Mouse (Mus musculus) forebrain, postnatal 0 days (tissue): ENCODE data around the gene Gm21887. TPM values are rescaled to one million over a fixed set of nuclear protein-coding genes. Genes with fewer than 3 reads are reported as not detected.
A peak's percentile ranks its signal among the peaks of the same experiment; 100 is the strongest.
"Not testable (repeated sequence)": the region's sequence is repeated elsewhere in the genome, so short reads cannot be mapped to it uniquely, and the experiment has no call there.

Experiments used
- ATAC-seq: fragments of 200-750 bp; cut with Nextera tagmentation; 2 replicates; pipeline ENCODE4 v1.8.0; 2017; ENCODE audit warnings: mild to moderate bottlenecking, moderate library complexity
- DNase-seq: peaks from one replicate; pipeline ENCODE4 v3.0.0-alpha.2; 2015
- H3K27ac ChIP-seq: fragments of 300-500 bp; sonication (generic); 2 replicates; pipeline ENCODE4 v1.5.1; 2014; ENCODE audit warnings: low read depth, mild to moderate bottlenecking, antibody characterized with exemption, low read length, moderate library complexity, mixed read lengths
- H3K27me3 ChIP-seq: fragments of 300-500 bp; sonication (generic); 2 replicates; pipeline ENCODE4 v1.6.1; 2014; ENCODE audit warnings: mild to moderate bottlenecking, low read length, mixed read lengths; ENCODE audit not compliant: insufficient read depth
- H3K36me3 ChIP-seq: fragments of 300-500 bp; sonication (generic); 2 replicates; pipeline ENCODE4 v1.6.1; 2014; ENCODE audit warnings: mild to moderate bottlenecking, moderate library complexity; ENCODE audit not compliant: insufficient read depth
- H3K4me1 ChIP-seq: fragments of 300-500 bp; sonication (generic); 2 replicates; pipeline ENCODE4 v1.6.1; 2014; ENCODE audit warnings: antibody characterized with exemption; ENCODE audit not compliant: insufficient read depth
- H3K4me2 ChIP-seq: fragments of 300-500 bp; sonication (generic); 2 replicates; pipeline ENCODE4 v1.6.1; 2014; ENCODE audit warnings: low read depth, mild to moderate bottlenecking, moderate library complexity
- H3K4me3 ChIP-seq: fragments of 300-500 bp; sonication (generic); 2 replicates; pipeline ENCODE4 v1.5.1; 2014; ENCODE audit warnings: low read depth, low read length, mixed read lengths
- H3K9ac ChIP-seq: fragments of 300-500 bp; sonication (generic); 2 replicates; pipeline ENCODE4 v1.6.1; 2014; ENCODE audit warnings: mild to moderate bottlenecking
- H3K9me3 ChIP-seq: fragments of 300-500 bp; sonication (generic); 2 replicates; pipeline ENCODE4 v1.6.1; 2016; ENCODE audit warnings: low read length
- WGBS: fragments of 180-500 bp; shearing (Covaris S2); extraction: QIAGEN DNeasy Blood & Tissue Kit; methylation state at CpG from one replicate; pipeline ENCODE4 v1.1.7; 2014; 5-methylcytosine and 5-hydroxymethylcytosine counted together
- polyA plus RNA-seq: library from polyadenylated mRNA; unstranded; fragments of >200 nt; fragmentation: Nextera tagmentation; extraction: Ambion mirVana; gene quantifications from 2 replicates; pipeline ENCODE4 v1.2.1, GENCODE M21; 2015
- total RNA-seq: library from RNA; depleted of rRNA; stranded (reverse); fragments of >200 nt; gene quantifications from 2 replicates; pipeline ENCODE4 v1.2.3, GENCODE M21; 2014

Gene Gm21887
- total and polyA plus RNA-seq, 2 experiments from 2014 or later, result 39.7 to 231 TPM

DNA sequence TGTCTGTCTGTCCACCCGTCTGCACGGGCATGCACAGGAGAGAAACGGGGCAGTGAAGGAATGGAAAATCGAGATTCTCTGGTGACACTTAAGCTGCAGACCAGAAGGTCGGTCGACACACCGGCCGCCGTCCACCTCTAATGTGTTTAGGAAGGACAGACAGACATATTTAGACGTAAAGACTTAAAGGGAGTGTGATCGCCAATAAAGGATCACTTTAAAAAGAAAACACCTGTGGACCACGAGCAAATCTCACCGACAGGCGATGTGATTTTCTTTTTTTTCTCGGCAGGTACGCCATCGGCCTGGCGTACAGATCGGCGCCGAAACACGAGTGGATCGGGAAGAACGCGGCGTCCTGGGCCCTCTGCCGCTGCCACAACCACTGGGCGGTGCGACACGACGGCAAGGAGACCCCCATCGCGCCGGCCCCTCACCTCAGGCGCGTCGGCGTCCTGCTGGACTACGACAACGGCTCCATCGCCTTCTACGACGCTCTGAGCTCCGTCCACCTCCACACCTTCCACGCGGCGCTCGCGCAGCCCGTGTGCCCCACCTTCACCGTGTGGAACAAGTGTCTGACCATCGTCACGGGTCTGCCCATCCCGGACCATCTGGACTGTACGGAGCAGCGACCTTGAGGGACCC, 20.8 kb upstream of the Gm21887 start:
- Histone ChIP-seq H3K4me2 (peak overlapping the region; percentile 3; the same call in 1 of the 2 replicates), H3K36me3 (peaks cover 16% of the 10 kb centered on the region), H3K9me3 (peaks cover 27% of the 10 kb centered on the region), H3K4me3 (0 out of 2 replicates have a peak overlapping the region, but pooled peaks have one; percentile 0)
- DNase-seq, result peak; percentile 36
- not testable (repeated sequence) for ATAC-seq, H3K27ac ChIP-seq, H3K27me3 ChIP-seq, H3K4me1 ChIP-seq, H3K9ac ChIP-seq
- WGBS, result 78% methylated on average over 56 of the region's 56 CpGs

GRCm38 (mm10) chrX:169989219-169989595, 20.3 kb upstream of the Gm21887 start:
- Histone ChIP-seq H3K36me3 (peaks cover 16% of the 10 kb centered on the region), H3K4me2 (peak overlapping the region; percentile 3; the same call in 1 of the 2 replicates), H3K9me3 (peaks cover 27% of the 10 kb centered on the region), H3K4me3 (0 out of 2 replicates have a peak overlapping the region, but pooled peaks have one; percentile 0)
- H3K9ac ChIP-seq, H3K27ac ChIP-seq, H3K27me3 ChIP-seq, ATAC-seq, H3K4me1 ChIP-seq: not testable (repeated sequence)
- peak; percentile 17 for DNase-seq
- WGBS, result 71% methylated on average over 8 of the region's 8 CpGs

DNA sequence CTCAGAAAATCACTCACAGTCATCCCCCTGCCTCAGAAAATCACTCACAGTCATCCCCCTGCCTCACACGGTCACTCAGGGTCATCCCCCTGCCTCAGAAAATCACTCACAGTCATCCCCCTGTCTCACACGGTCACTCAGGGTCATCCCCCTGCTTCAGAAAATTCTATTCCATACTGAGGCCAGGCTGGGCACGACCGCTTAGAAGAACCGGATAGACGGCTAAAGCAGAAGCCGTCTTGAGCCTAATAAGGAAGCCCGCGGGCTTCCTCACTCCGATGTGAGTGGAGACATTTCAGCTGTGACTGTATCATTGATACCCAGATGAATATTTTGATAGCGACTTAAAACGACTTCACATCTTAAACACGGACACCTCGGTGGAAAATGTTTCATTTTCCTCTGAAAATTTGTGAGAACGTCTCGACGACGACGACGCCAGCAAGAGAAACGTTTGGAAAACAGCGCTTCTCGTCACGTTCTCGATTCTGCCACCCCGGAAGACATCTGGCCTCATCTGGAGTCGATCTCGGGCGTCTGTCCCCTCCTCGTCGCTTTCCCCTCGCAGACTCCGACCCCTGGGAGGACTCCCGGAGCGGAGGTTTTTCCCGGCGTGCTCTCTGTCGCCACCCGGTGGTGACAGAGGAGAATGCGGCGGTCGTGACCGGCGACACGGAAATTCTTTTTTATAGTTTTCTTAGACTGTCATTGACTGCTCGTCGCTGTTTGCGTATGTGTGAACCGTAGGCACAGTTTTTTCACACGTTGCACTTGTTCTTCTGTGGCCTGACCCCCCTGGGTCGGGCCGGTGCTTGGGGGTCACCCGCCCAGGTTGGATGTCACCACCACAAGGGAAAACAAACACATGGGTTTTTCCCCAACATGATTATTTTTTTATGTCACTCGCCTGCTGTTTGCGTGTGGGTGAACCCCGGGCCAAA, 19.5 kb upstream of the Gm21887 start:
- not testable (repeated sequence) for H3K9ac ChIP-seq, H3K27ac ChIP-seq, ATAC-seq, H3K27me3 ChIP-seq, H3K4me1 ChIP-seq
- Histone ChIP-seq H3K36me3 (peaks cover 16% of the 10 kb centered on the region), H3K4me3 (peak overlapping the region; percentile 23), H3K9me3 (peaks cover 34% of the 10 kb centered on the region), H3K4me2 (peak overlapping the region; percentile 31)
- 53% methylated on average over 56 of the region's 56 CpGs for WGBS
- DNase-seq, result peak; percentile 39

GRCm38 (mm10) chrX:169991128-169991873, 18.2 kb upstream of the Gm21887 start:
- WGBS, result 36% methylated on average over 26 of the region's 28 CpGs
- Histone ChIP-seq H3K36me3 (peaks cover 12% of the 10 kb centered on the region), H3K4me2 (peak overlapping the region; percentile 33), H3K9me3 (peaks cover 32% of the 10 kb centered on the region)
- DNase-seq, result peak; percentile 24
- H3K27me3 ChIP-seq, H3K4me3 ChIP-seq, H3K27ac ChIP-seq, H3K9ac ChIP-seq, H3K4me1 ChIP-seq: not testable (repeated sequence)
- peak; percentile 21; the same call in 1 of the 2 replicates for ATAC-seq

- not testable (repeated sequence) for H3K4me3 ChIP-seq, DNase-seq, H3K4me2 ChIP-seq, H3K9ac ChIP-seq, H3K4me1 ChIP-seq, H3K27ac ChIP-seq, ATAC-seq, H3K27me3 ChIP-seq
- H3K9me3 ChIP-seq, result peaks cover 33% of the 10 kb centered on the region
- peaks cover 11% of the 10 kb centered on the region for H3K36me3 ChIP-seq
- 38% methylated on average over 15 of the region's 15 CpGs for WGBS
Measured at GRCm38 (mm10) chrX:169992086-169992930, 17.2 kb upstream of the Gm21887 start.

DNA sequence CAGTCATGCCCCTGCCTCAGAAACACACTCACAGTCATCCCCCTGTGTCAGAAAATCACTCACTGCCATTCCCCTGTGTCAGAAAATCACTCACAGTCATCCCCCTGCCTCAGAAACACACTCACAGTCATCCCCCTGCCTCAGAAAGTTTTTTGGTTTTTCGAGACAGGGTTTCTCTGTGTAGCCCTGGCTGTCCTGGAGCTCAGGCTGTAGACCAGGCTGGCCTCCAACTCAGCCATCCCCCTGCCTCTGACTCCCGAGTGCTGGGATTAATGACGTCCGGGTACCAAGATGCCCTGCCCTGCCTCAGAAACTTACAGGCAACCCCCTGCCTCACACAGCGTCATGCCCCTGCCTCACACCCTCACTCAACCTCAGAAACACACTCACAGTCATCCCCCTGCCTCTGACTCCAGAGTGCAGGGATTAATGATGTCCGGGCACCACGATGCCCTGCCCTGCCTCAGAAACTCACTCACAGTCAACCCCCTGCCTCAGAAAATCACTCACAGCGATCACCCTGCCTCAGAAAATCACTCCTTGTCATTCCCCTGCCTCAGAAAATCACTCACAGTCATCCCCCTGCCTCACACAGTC, 16.4 kb upstream of the Gm21887 start:
- H3K9ac ChIP-seq, H3K36me3 ChIP-seq, ATAC-seq, H3K4me3 ChIP-seq, H3K27ac ChIP-seq, H3K27me3 ChIP-seq, H3K4me2 ChIP-seq, H3K4me1 ChIP-seq, DNase-seq: not testable (repeated sequence)
- 57% methylated on average over 8 of the region's 8 CpGs for WGBS
- peaks cover 35% of the 10 kb centered on the region for H3K9me3 ChIP-seq

DNA sequence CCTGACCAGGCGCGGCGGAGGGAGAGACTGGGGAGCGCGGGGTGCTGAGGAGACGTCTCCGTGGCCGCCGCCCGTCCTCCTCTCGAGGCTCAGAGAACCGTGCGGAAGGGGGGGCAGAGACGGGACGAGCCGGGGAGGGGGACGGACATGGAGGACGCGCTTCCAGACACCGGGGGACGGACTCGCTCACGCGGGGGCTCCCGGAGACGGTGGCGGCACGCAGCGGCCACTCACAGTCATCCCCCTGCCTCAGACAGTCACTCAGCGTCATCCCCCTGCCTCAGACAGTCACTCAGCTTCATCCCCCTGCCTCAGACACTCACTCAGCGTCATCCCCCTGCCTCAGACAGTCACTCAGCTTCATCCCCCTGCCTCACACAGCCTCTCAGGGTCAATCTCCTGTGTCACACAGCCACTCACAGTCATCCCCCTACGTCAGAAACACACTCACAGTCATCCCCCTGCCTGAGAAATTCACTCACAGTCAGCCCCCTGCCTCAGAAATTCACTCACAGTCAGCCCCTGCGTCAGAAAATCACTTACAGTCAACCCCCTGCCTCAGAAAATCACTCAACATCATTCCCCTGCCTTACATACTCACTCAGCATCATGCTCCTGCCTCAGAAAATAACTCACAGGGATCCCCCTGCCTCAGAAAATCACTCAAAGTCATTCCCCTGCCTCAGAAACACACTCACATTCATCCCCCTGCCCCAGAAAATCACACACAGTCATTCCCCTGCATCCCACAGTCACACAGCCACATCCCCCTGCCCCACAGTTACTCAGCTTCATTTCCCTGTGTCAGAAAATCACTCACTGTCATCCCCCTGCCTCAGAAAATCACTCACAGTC, 15.2 kb upstream of the Gm21887 start:
- H3K9me3 ChIP-seq, result peaks cover 29% of the 10 kb centered on the region
- not testable (repeated sequence) for H3K4me3 ChIP-seq, DNase-seq, H3K4me1 ChIP-seq, H3K27me3 ChIP-seq, H3K27ac ChIP-seq, H3K9ac ChIP-seq, ATAC-seq, H3K36me3 ChIP-seq, H3K4me2 ChIP-seq
- WGBS, result 62% methylated on average over 27 of the region's 33 CpGs

- not testable (repeated sequence) for H3K27me3 ChIP-seq, H3K4me2 ChIP-seq, H3K9ac ChIP-seq, H3K4me1 ChIP-seq, H3K27ac ChIP-seq, ATAC-seq, H3K36me3 ChIP-seq, H3K4me3 ChIP-seq, DNase-seq
- peaks cover 25% of the 10 kb centered on the region for H3K9me3 ChIP-seq
- WGBS, result 41% methylated on average over 2 of the region's 2 CpGs
Measured at GRCm38 (mm10) chrX:169994866-169995711, 14.4 kb upstream of the Gm21887 start.
